Mouse (Mus musculus): ENCODE results near the gene Glipr2.

Glipr2 gene

GRCm38 (mm10) chr4:44003622-44004021 lies 46.4 kb downstream of the Glipr2 start:
- in situ Hi-C loops (cut with MboI, MseI), result no loop called here

- in situ Hi-C loops (cut with MboI, MseI), result no loop called here
These were observed 46.9 kb downstream of the Glipr2 start, which contains the start of gene Clta for GRCm38 (mm10) chr4:44004126-44004525. Gene Clta, plus strand, starts transcription at chr4:44004452.

- in situ Hi-C loops (cut with MboI, MseI), result no loop called here
These were observed 47.6 kb downstream of the Glipr2 start for GRCm38 (mm10) chr4:44004623-44005409.

- in situ Hi-C loops (cut with MboI, MseI), result no loop called here
These were observed 53.0 kb downstream of the Glipr2 start for GRCm38 (mm10) chr4:44010176-44010575.

- in situ Hi-C loops (cut with MboI, MseI), result no loop called here
These were observed 53.7 kb downstream of the Glipr2 start for GRCm38 (mm10) chr4:44010893-44011292.

GRCm38 (mm10) chr4:44011799-44012198 lies 54.6 kb downstream of the Glipr2 start:
- in situ Hi-C loops (cut with MboI, MseI), result no loop called here

- in situ Hi-C loops (cut with MboI, MseI), result no loop called here
These were observed 55.5 kb downstream of the Glipr2 start for GRCm38 (mm10) chr4:44012376-44013367.

- in situ Hi-C loops (cut with MboI, MseI), result no loop called here
These were observed 56.3 kb downstream of the Glipr2 start for GRCm38 (mm10) chr4:44013391-44014070.

- in situ Hi-C loops (cut with MboI, MseI), result loop anchor here (5.0 kb wide), 1 partner anchor 46 kb away; no protein-coding TSS in a partner anchor
These were observed 58.9 kb downstream of the Glipr2 start for GRCm38 (mm10) chr4:44016071-44016470.

GRCm38 (mm10) chr4:44016791-44017190 lies 59.6 kb downstream of the Glipr2 start:
- in situ Hi-C loops (cut with MboI, MseI), result loop anchor here (5.0 kb wide), 1 partner anchor 46 kb away; no protein-coding TSS in a partner anchor

- in situ Hi-C loops (cut with MboI, MseI), result no loop called here
These were observed 65.1 kb downstream of the Glipr2 start for GRCm38 (mm10) chr4:44022323-44022722.

GRCm38 (mm10) chr4:44022766-44023165 lies 65.6 kb downstream of the Glipr2 start:
- in situ Hi-C loops (cut with MboI, MseI), result no loop called here

GRCm38 (mm10) chr4:44023681-44024080 lies 66.5 kb downstream of the Glipr2 start:
- in situ Hi-C loops (cut with MboI, MseI), result no loop called here

- in situ Hi-C loops (cut with MboI, MseI), result no loop called here
These were observed 67.0 kb downstream of the Glipr2 start for GRCm38 (mm10) chr4:44024241-44024640.

GRCm38 (mm10) chr4:44025570-44025969 lies 68.4 kb downstream of the Glipr2 start:
- in situ Hi-C loops (cut with MboI, MseI), result no loop called here
